Mouse (Mus musculus) CH12.LX (cell line): ENCODE measurements around the gene Gm49384.

Source experiments
- CTCF ChIP-seq, 2 experiments: IDR thresholded peaks in 1 of 2; conservative IDR thresholded peaks in 1 of 2; 2 replicates each; pipeline ENCODE4 v1.5.1; 2011 to 2012; ENCODE audit warnings: low read depth in 2 of 2, low read length in 2 of 2, improper control_type of control experiment in 1 of 2, inconsistent platforms in 1 of 2, mild to moderate bottlenecking in 1 of 2, moderate library complexity in 1 of 2
- EP300 ChIP-seq: IDR thresholded peaks from 2 replicates; pipeline ENCODE4 v1.6.1; 2011; ENCODE audit warnings: low read length, improper control_type of control experiment
- GABPA ChIP-seq: IDR thresholded peaks from 2 replicates; pipeline ENCODE4 v1.6.1; 2012; ENCODE audit warnings: low read depth, low read length, improper control_type of control experiment, inconsistent platforms; ENCODE audit not compliant: insufficient replicate concordance
- MAFK ChIP-seq: IDR thresholded peaks from 2 replicates; pipeline ENCODE4 v1.6.1; 2011; ENCODE audit warnings: low read length, improper control_type of control experiment; ENCODE audit not compliant: insufficient replicate concordance
- POLR2A ChIP-seq: IDR thresholded peaks from 2 replicates; pipeline ENCODE4 v1.6.1; 2011; ENCODE audit warnings: low read depth, mild to moderate bottlenecking, improper control_type of control experiment, low read length
- RAD21 ChIP-seq: IDR thresholded peaks from 2 replicates; pipeline ENCODE4 v1.6.1; 2011; ENCODE audit warnings: low read depth, mild to moderate bottlenecking, low read length, improper control_type of control experiment, moderate library complexity
- TBP ChIP-seq: conservative IDR thresholded peaks from 2 replicates; pipeline ENCODE4 v1.6.1; 2011; ENCODE audit warnings: low read depth, low read length, improper control_type of control experiment
- TCF12 ChIP-seq: IDR thresholded peaks from 2 replicates; pipeline ENCODE4 v1.6.1; 2014; ENCODE audit warnings: low read depth, mild to moderate bottlenecking, inconsistent platforms, low read length, improper control_type of control experiment
- ZMIZ1 ChIP-seq: IDR thresholded peaks from 2 replicates; pipeline ENCODE4 v1.6.1; 2012; ENCODE audit warnings: low read depth, mild to moderate bottlenecking, inconsistent platforms, low read length, improper control_type of control experiment
- ZNF384 ChIP-seq: IDR thresholded peaks from 2 replicates; pipeline ENCODE4 v1.6.1; 2012; ENCODE audit warnings: low read depth, low read length, improper control_type of control experiment, inconsistent platforms

DNA sequence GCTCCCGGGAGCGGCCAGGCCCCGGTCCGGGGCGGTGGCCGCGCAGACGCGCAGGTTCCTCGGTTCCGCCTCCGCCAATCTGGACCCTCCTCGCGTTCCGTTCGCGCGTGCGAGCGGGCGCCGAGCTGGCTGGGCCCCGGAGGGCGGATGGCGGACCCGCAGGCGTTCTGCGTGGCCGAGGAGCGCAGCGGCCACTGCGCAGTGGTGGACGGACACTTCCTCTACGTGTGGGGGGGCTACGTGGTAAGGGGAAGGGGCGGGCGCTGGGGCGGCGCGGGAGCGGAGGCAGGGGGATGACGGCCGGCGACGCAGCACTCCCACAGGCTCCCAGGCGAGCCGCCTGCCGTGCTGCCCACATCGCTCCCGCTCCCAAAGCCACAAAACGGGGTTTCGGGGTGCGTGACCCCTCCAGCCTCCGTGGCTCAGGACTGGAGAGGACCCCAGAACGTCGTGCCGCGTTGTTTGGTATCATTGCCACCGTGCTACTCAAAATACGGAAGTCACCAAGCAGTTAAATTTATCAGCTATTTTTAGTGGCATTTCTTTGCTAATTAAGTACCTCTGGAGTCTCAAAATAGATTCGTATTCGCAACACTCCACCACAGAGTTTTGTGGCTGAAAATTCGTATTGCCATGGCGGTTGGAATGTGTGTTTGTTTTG lies 37.8 kb upstream of the Gm49384 start:
- no peak for TF ChIP-seq RAD21
- TF ChIP-seq ZNF384 = no peak
- TF ChIP-seq GABPA = no peak
- TF ChIP-seq TCF12 = peak; percentile 68
- TF ChIP-seq TBP = no peak
- TF ChIP-seq CTCF (conservative IDR thresholded peaks at IDR 0.05 in 1 of 2, IDR thresholded peaks at IDR 0.05 in 1 of 2; ENCODE audit: low read depth in 2 of 2, low read length in 2 of 2) = no peak
- TF ChIP-seq POLR2A = peak; percentile 81
- TF ChIP-seq MAFK = no peak
- TF ChIP-seq EP300 = 0 out of 2 replicates have a peak, but pooled peaks have one; percentile 9
- peak; percentile 62 for TF ChIP-seq ZMIZ1
